Mouse (Mus musculus): ENCODE data around the gene Eif2b3.

GRCm38 (mm10) chr4:117048836-117049235 lies 29.6 kb downstream of the Eif2b3 start:
- TF ChIP-seq GATA1 (IDR thresholded peaks at IDR 0.05; ENCODE audit: low read length) = no peak
- TF ChIP-seq TAL1 (IDR thresholded peaks at IDR 0.05; ENCODE audit: low read length) = no peak

Data from erythroblast, embryonic 14.5 days (primary cell).